Mouse (Mus musculus) E14TG2a.4 (cell line): ENCODE measurements around the gene Clint1.

Experiments used
- CTCF ChIP-seq: conservative IDR thresholded peaks from 2 replicates; pipeline ENCODE4 v1.5.1; 2014; ENCODE audit warnings: low read length
- NANOG ChIP-seq: IDR thresholded peaks from 2 replicates; pipeline ENCODE4 v1.6.1; 2014; ENCODE audit warnings: borderline replicate concordance, low read length, mixed read lengths
- POU5F1 ChIP-seq: IDR thresholded peaks from 2 replicates; pipeline ENCODE4 v1.6.1; 2014; ENCODE audit warnings: low read length, borderline replicate concordance

GRCm38 (mm10) chr11:45849203-45849602 is 2.6 kb upstream of the Clint1 start:
- TF ChIP-seq CTCF, result no peak
- no peak for TF ChIP-seq POU5F1
- no peak for TF ChIP-seq NANOG
